Mouse (Mus musculus): ENCODE measurements around the gene Rnf114. TPM values are rescaled to one million over a fixed set of nuclear protein-coding genes. Genes with fewer than 3 reads are reported as not detected.

Rnf114 gene
- polyA plus RNA-seq, 2 experiments, result 23.9 to 25.8 TPM

- no peak for DNase-seq (ENCODE audit: low read depth in 3 of 3, low spot score in 3 of 3)
- Histone ChIP-seq H3K27ac (no peak overlapping the region), H3K9me3 (ENCODE audit: control insufficient read depth, low read length) (no peaks in the 10 kb centered on the region), H3K9ac (replicated peaks) (no peak overlapping the region), H3K4me1 (replicated peaks; ENCODE audit: control insufficient read depth in 2 of 2, insufficient read depth in 2 of 2, low read length in 1 of 2) (0 out of 4 replicates have a peak, but pooled peaks cover 0 to 2% of the 10 kb centered on the region in 2 experiments), H3K27me3 (ENCODE audit: control insufficient read depth, insufficient read depth, low read length) (no peaks in the 10 kb centered on the region), H3K4me2 (ENCODE audit: low read depth) (no peak overlapping the region), H3K36me3 (replicated peaks; ENCODE audit: control insufficient read depth, insufficient read depth, low read depth) (no peaks in the 10 kb centered on the region), H3K4me3 (ENCODE audit: insufficient read depth in 1 of 2, low read depth in 2 of 2, low read length in 2 of 2) (no peak overlapping the region)
- 66% methylated on average over 18 of the region's 18 CpGs for WGBS (ENCODE audit: insufficient replicate concordance)
- ATAC-seq (ENCODE audit: insufficient read depth), result no peak
- no peak for TF ChIP-seq CTCF (IDR thresholded peaks at IDR 0.05; ENCODE audit: low read depth)
- no peak for TF ChIP-seq EP300 (IDR thresholded peaks at IDR 0.05; ENCODE audit: low read depth)
Observed at GRCm38 (mm10) chr2:167546447-167547195, 54.2 kb downstream of the Rnf114 start.

GRCm38 (mm10) chr2:167547444-167547843 is 55.0 kb downstream of the Rnf114 start:
- no peak overlapping the region for H3K4me3 ChIP-seq (ENCODE audit: insufficient read depth in 1 of 2, low read depth in 2 of 2, low read length in 2 of 2)
- H3K9ac ChIP-seq (replicated peaks), result no peak overlapping the region
- H3K27ac ChIP-seq, result no peak overlapping the region
- WGBS (ENCODE audit: insufficient replicate concordance), result 68% methylated on average over 8 of the region's 8 CpGs
- H3K9me3 ChIP-seq (ENCODE audit: control insufficient read depth, low read length), result no peaks in the 10 kb centered on the region
- 0 out of 4 replicates have a peak, but pooled peaks cover 0 to 2% of the 10 kb centered on the region in 2 experiments for H3K4me1 ChIP-seq (replicated peaks; ENCODE audit: control insufficient read depth in 2 of 2, insufficient read depth in 2 of 2, low read length in 1 of 2)
- DNase-seq (ENCODE audit: low read depth in 3 of 3, low spot score in 3 of 3), result no peak
- ATAC-seq (ENCODE audit: insufficient read depth), result no peak
- no peak overlapping the region for H3K4me2 ChIP-seq (ENCODE audit: low read depth)
- TF ChIP-seq EP300 (IDR thresholded peaks at IDR 0.05; ENCODE audit: low read depth) (no peak), CTCF (IDR thresholded peaks at IDR 0.05; ENCODE audit: low read depth) (no peak)
- H3K36me3 ChIP-seq (replicated peaks; ENCODE audit: control insufficient read depth, insufficient read depth, low read depth), result no peaks in the 10 kb centered on the region
- no peaks in the 10 kb centered on the region for H3K27me3 ChIP-seq (ENCODE audit: control insufficient read depth, insufficient read depth, low read length)

GRCm38 (mm10) chr2:167548961-167549360 is 56.5 kb downstream of the Rnf114 start:
- Histone ChIP-seq H3K4me2 (ENCODE audit: low read depth) (no peak overlapping the region), H3K9me3 (ENCODE audit: control insufficient read depth, low read length) (no peaks in the 10 kb centered on the region), H3K27ac (no peak overlapping the region), H3K27me3 (ENCODE audit: control insufficient read depth, insufficient read depth, low read length) (no peaks in the 10 kb centered on the region), H3K9ac (replicated peaks) (no peak overlapping the region), H3K4me1 (replicated peaks; ENCODE audit: control insufficient read depth in 2 of 2, insufficient read depth in 2 of 2, low read length in 1 of 2) (no peaks in the 10 kb centered on the region), H3K36me3 (replicated peaks; ENCODE audit: control insufficient read depth, insufficient read depth, low read depth) (no peaks in the 10 kb centered on the region), H3K4me3 (ENCODE audit: insufficient read depth in 1 of 2, low read depth in 2 of 2, low read length in 2 of 2) (no peak overlapping the region)
- ATAC-seq (ENCODE audit: insufficient read depth), result no peak
- 58% methylated on average over 7 of the region's 7 CpGs for WGBS (ENCODE audit: insufficient replicate concordance)
- DNase-seq (ENCODE audit: low read depth in 3 of 3, low spot score in 3 of 3), result no peak
- TF ChIP-seq EP300 (IDR thresholded peaks at IDR 0.05; ENCODE audit: low read depth) (no peak), CTCF (IDR thresholded peaks at IDR 0.05; ENCODE audit: low read depth) (no peak)

GRCm38 (mm10) chr2:167550341-167550854 is 58.0 kb downstream of the Rnf114 start:
- Histone ChIP-seq H3K4me3 (ENCODE audit: insufficient read depth in 1 of 2, low read depth in 2 of 2, low read length in 2 of 2) (no peak overlapping the region), H3K27me3 (ENCODE audit: control insufficient read depth, insufficient read depth, low read length) (no peaks in the 10 kb centered on the region), H3K36me3 (replicated peaks; ENCODE audit: control insufficient read depth, insufficient read depth, low read depth) (no peaks in the 10 kb centered on the region), H3K9me3 (ENCODE audit: control insufficient read depth, low read length) (no peaks in the 10 kb centered on the region), H3K4me1 (replicated peaks; ENCODE audit: control insufficient read depth in 2 of 2, insufficient read depth in 2 of 2, low read length in 1 of 2) (no peaks in the 10 kb centered on the region), H3K9ac (replicated peaks) (no peak overlapping the region), H3K4me2 (ENCODE audit: low read depth) (no peak overlapping the region), H3K27ac (no peak overlapping the region)
- TF ChIP-seq EP300 (IDR thresholded peaks at IDR 0.05; ENCODE audit: low read depth), result no peak
- ATAC-seq (ENCODE audit: insufficient read depth), result no peak
- no peak for DNase-seq (ENCODE audit: low read depth in 3 of 3, low spot score in 3 of 3)
- 65% methylated on average over 8 of the region's 8 CpGs for WGBS (ENCODE audit: insufficient replicate concordance)

GRCm38 (mm10) chr2:167551342-167551920 is 59.0 kb downstream of the Rnf114 start:
- Histone ChIP-seq H3K9me3 (ENCODE audit: control insufficient read depth, low read length) (no peaks in the 10 kb centered on the region), H3K9ac (replicated peaks) (no peak overlapping the region), H3K36me3 (replicated peaks; ENCODE audit: control insufficient read depth, insufficient read depth, low read depth) (no peaks in the 10 kb centered on the region)

More at GRCm38 (mm10) chr2:167551342-167551920, 59.0 kb downstream of the Rnf114 start:
- ATAC-seq (ENCODE audit: insufficient read depth) (no peak), DNase-seq (ENCODE audit: low read depth in 3 of 3, low spot score in 3 of 3) (no peak)
- Histone ChIP-seq H3K27me3 (ENCODE audit: control insufficient read depth, insufficient read depth, low read length) (no peaks in the 10 kb centered on the region), H3K27ac (no peak overlapping the region), H3K4me1 (replicated peaks; ENCODE audit: control insufficient read depth in 2 of 2, insufficient read depth in 2 of 2, low read length in 1 of 2) (no peaks in the 10 kb centered on the region), H3K4me3 (ENCODE audit: insufficient read depth in 1 of 2, low read depth in 2 of 2, low read length in 2 of 2) (no peak overlapping the region), H3K4me2 (ENCODE audit: low read depth) (no peak overlapping the region)
- TF ChIP-seq CTCF (IDR thresholded peaks at IDR 0.05; ENCODE audit: low read depth) (no peak), EP300 (IDR thresholded peaks at IDR 0.05; ENCODE audit: low read depth) (no peak)
- 41% methylated on average over 8 of the region's 8 CpGs for WGBS (ENCODE audit: insufficient replicate concordance)
